Mouse (Mus musculus): ENCODE measurements at regions not wholly inside any gene's neighbourhood (a gene's known extent, or its start where the extent isn't known, plus 50 kb on each side); places are given as distances from the start of the nearest gene placed in this dataset.

DNA sequence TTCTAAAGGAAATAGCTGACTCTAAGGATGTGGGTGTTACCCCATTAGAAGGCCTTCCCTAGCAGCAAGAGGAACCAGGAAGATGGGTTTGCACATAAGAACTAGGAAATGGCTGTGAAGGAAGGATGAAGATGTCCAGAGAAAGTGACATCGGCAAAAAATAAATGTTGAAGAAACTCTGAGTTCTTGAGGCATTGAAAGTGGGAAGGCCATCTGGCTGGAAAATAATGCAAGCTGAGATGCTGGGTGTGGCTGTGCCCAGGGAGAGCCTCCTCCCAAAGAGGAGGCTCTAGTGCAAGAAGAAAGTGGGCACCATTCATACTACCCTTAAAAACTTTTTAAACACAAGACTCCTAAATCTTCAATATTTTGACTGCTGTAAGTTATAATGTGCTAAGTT, 99.9 kb upstream of the F13a1 start:
- in situ Hi-C loops (cut with MboI, MseI), result no loop called here

DNA sequence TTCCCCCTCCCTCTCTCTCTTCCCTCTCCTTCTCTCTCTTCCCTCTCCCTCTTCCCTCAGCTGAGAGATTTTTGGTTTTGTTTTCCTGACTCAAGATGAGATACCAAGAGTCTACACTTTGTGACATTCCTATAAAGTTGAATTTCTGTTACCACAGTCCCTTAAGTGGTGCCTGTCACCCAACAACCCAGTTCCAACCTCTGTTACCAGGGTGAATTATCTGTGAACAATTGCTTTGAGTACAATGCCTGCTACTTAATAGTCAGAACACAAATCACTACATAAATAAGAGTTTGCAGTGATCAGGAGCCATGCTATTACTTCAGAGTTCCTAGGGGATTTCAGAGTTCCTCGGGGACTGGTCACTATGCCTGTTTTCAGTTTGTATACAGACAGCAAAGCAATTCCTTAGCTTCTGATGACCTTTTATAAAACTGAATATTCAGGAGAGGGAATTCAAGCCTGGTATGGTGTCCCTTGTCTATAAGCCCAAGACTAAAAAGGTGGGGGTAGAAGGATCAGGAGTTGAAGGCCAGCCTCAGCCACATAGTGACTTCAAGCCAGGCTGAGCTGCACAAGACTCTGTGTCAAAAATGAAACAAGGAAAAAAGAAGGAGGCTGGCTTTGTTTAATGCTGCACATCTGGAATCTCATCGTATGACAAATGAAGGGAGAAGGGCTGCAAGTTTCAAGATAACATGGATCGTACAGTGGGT, 99.2 kb upstream of the F13a1 start:
- in situ Hi-C loops (cut with MboI, MseI), result no loop called here

DNA sequence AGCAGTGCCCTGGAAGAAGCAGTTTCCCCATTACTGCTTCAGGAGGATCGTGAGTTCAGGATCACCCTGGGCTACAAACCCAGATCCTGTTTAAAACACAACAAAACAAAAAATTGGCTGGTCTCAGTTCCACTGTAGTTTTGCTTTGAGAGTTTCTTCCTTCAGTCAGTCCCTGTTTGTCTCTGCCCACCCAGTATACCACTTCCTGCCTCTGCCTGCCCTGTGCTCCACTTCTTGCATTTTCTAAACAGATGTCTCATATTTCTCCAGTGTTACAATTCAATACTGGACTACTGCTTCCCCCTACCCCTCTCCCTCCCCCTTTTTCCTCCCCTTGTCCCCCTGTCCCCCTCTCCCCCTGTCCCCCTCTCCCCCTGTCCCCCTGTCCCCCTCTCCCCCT, 98.6 kb upstream of the F13a1 start:
- in situ Hi-C loops (cut with MboI, MseI), result no loop called here

DNA sequence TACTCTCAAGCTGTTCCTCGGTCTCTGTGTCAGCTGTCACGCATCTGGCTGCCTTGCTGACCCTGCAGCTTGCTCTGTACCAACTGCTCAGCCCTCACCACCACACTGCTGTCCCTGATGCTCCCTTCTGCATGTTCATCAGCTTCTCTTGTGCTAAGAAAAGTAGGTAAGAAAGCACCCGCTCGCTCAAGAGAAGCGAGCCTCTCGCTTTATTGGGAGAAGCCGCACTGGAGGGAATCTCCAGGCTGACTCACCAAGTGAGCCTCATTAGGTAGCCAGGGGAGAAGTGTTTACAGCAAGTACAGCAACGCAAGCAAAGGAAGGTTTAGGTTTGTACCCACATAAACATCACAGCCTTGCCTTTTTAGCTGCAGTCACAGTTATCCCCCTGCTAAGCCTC, 97.7 kb upstream of the F13a1 start:
- in situ Hi-C loops (cut with MboI, MseI), result no loop called here

DNA sequence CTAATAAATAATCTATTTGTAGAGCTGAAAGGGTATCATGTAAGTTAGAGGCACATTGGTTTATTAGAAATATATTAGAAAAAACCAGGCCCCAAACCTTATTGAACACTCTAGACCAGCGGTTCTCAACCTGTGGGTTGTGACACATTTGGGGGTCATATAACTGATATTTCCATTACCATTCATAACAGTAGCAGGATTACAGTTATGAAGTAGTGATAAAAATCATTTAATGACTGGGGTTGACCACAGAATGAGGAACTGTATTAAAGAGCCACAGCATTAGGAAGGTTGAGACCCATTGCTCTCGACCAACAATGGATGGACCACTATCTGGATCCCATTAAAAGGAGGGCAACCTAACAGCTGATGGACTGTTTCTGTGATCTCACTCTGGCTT, 92.8 kb upstream of the F13a1 start:
- in situ Hi-C loops (cut with MboI, MseI), result no loop called here

DNA sequence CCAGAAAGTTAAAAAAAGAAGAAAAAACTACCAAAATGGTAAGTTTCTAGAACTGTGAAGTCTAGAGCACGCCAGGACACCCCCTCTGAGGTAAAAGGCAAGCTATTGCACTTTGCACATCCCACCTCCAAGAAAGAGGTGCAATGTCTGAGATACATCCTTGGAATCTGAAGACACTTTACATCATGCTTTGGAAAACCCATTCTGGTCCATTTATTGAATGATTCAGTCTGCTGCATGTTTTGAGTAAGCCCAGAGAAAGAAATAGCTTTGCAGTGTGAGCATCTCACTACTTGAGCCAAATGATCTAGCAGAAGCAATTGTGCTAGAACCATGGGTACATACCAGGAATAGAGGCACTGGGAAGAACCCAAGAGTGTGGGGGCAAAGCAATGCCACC, 85.1 kb upstream of the F13a1 start:
- in situ Hi-C loops (cut with MboI, MseI), result no loop called here

DNA sequence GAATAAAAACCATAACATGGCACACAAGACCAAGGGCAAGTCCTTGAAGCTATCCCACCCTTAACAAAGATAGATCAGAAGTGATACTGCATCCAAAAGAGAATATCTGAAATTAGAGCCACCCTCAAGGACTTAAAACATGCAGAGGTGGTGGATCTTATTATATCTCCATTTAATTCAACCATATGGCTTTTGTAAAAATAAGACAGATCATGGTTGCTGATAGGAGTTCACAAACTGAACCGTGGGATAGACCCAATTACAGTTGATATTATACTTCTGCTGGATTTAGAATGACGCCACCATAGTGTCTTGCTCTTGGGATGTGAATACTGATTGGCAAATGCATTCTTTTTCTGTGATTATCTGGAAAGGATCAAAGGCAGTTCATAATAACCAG, 84.5 kb upstream of the F13a1 start:
- in situ Hi-C loops (cut with MboI, MseI), result no loop called here

DNA sequence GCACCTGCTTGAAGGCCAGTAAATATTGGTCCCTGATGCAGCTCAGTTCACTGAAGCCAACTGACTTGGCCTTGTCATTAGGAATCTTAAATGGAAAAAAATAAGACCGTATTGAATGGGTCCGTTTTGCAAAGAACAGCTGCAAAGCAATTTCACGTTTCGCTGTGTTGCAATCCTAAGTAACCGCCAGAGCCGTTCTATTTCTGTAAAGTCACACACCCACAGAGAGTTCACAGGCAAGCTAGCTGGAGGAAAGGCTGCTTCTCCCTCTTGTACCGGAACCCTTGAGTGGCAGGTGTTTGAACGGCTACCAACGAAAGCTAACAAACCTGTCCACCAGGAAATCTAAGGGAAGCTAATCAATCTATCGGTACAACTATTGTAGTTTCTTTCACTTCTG, 80.6 kb upstream of the F13a1 start:
- in situ Hi-C loops (cut with MboI, MseI), result no loop called here

DNA sequence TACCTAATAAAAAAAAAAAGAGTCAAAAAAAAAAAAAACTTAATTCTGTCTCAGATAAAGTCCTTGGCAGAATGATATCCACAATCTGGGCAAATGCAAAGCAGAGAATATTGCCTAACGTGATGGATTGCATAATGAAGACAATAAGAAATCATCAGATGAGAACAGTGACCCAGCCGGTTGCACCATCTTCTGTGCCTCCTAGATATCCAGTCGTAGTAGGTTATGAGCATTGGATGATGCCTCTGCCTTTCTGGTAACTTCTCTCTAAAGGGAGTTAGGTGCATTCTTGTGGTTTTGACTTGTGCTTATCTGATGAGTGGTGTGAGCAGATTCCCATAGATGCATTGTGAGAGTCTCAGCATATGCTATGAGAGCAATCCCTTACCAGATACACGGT, 71.6 kb upstream of the F13a1 start:
- in situ Hi-C loops (cut with MboI, MseI), result no loop called here

DNA sequence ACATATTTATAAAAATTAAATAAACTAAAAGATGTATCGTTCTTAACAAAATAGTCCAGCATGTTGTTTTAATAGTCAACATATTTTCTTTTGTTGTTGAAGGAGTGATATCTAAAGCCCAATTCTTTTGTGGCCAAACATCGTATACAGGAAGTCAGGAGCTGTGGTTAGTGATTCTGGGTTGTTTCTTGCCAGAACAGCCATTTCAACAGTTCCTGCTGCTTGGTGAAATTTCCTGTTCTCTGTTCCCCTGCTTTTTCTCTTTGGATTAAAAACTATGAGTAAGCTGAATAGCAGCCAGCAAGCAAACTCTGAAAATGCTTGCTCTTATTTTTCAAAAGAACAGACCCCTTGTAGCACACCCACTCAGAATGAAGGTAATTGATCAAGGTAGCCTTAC, 70.2 kb upstream of the F13a1 start:
- in situ Hi-C loops (cut with MboI, MseI), result no loop called here

DNA sequence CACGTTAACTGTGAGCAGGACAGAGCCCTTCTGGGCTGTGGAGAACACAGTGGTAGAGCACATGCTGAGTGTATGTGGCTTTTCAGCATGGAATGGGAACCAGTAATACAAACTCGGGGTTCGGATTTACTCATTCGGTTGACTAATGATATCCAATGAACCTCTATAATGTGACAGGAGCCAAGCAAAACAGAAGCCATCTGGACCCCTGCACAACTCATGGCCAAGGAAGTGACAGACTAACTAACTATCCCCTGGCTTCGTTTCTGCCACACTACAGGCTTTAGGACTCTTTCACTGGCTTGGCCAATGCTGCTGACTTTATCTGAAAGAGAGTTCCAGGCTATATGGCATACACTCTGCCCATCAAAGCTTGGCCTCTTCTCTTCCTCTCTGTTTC, 64.3 kb upstream of the F13a1 start:
- in situ Hi-C loops (cut with MboI, MseI), result no loop called here

DNA sequence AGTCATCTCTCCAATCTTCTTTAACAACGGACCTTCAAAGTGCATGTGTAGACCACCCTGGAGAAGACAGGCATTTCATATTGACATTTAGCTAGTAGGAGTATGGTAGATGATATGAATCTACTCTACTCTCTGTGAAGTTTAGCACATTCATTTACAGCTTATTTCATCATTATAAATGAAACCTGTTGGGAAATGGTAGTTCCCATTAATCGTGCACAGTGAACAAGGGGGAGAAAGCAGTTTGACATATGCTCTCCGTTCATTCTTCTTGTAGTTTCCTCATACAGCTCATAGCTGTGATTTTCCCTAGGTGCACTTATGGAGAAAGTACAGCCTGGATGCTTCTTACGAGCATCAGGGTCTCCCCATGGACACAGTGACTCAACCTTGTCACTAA, 61.7 kb upstream of the F13a1 start:
- in situ Hi-C loops (cut with MboI, MseI), result no loop called here

DNA sequence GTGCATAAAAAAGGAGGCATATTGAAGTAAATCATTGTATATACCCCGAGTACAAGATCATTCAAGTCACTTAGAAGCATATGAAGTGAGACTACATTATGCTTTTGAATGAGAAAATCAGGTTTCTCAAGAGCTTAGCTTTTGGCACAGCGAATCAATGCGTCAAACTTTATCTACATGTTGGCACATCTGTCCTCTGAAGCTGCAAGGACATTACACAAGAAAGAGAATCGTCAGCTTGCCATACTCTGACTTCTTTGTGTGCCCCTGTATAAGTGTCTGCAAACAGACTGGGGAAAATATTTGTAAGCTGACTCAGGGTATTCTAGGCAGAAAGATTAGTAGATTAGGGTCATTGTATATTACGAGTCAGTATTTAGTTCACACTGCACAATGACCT, 57.7 kb upstream of the F13a1 start:
- in situ Hi-C loops (cut with MboI, MseI), result loop anchor here (10.0 kb wide), 1 partner anchor 87 kb away; no protein-coding TSS in a partner anchor

DNA sequence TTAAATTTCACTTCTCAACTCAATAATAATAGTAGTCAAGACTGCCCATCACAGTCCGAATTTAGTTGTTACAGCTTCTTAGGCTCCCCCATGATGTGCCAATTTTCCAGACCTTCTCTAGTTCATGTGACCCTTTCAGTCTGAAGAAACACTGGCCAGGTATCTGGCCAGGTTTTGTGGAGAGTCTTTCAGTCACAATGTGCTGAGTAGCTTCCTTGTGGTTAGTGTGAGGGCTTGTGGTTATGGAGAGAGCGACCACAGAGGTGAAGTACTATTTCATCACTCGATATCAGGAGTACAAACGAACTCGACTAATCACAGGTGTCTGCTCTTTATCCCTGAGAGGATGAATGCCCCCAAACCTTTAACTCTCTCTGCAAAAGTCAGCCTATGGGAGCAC, 56.0 kb upstream of the F13a1 start:
- in situ Hi-C loops (cut with MboI, MseI), result loop anchor here (10.0 kb wide), 1 partner anchor 89 kb away; no protein-coding TSS in a partner anchor

DNA sequence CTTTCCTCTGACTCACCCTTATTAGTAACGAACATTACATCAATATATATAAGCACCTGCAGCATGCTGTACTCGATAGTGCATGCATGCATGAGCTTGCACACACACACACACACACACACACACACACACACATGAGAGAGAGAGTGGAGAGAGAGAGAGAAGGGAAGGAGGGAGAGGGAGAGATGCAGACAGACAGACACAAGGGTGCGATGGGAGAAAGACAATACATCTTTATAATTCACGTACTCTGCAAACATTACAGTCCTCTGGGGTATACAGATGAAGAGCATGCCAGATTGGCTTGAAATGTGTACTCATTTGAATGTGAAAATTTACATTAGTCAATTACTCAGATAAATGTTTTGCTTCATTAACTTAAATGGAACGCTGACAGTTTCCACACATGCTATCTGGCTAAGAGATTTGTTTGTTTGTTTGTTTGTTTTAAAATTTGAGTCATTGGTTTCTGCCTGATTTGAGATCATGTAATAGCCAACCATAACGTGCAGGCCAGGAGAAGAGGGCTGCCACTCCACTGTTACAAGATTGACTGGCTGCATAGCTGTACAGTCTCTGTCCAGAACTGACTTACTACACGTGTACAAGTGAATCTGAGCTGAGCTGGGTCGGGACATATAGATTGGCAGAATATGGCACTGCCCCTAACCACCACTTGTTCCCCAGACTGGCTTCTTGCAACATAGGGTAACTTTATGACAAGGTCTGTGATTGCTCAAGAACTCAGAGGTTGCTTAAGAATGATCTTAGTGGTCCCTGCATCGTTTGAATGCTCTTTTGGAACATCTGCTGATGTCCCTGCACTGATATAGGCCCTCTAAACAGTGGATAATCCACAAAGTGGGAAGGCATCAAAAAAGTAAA, 54.6 kb upstream of the F13a1 start:
- in situ Hi-C loops (cut with MboI, MseI), result loop anchor here (10.0 kb wide), 1 partner anchor 90 kb away; no protein-coding TSS in a partner anchor

DNA sequence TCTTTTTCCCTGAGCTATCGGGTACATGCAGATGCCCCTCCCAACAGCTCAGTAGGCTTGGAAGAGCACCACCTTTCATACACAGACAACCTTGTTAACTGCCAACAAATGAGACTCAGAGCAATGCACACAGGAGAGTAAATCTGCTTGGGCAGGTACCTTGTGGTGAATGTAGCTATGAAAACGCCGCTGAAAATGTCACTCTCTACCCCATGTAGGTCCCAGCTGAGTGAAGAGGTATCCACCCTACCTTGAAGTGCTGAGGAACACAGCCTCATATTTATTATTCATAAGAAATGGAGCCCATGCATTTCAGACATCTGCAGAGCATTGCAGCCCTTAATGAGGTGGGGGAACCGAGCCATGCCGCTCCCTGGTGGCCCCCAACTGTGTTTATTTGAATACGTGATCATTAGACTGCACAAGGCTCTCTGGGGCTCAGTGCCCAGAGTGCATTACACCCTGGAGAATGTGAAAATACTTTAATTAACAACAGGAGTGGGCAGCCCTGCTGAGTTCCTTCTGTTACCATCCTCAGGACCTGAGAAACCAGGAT, 53.8 kb upstream of the F13a1 start:
- in situ Hi-C loops (cut with MboI, MseI), result loop anchor here (10.0 kb wide), 1 partner anchor 91 kb away; no protein-coding TSS in a partner anchor

DNA sequence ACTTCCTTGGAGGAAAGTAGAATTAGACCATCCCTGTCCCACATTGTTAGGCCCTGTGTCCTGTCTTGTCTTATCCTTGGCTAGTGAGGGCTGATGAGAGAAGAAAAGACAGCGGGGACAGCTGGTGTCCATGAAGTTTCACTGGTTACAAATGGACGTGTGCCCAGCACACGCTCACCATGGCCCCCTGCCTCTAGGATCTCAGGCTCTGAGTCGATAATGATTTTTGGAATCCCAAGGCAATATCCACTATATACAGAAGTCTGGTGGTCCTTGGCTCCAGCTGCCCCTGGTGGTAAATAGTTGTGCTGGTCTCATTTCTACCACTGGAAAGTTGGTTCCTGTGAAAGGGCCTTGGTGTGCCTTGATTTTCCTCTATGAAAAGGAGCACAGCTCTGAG, 51.7 kb upstream of the F13a1 start:
- in situ Hi-C loops (cut with MboI, MseI), result loop anchor here (10.0 kb wide), 1 partner anchor 93 kb away; no protein-coding TSS in a partner anchor
